Mouse (Mus musculus) Patski (cell line): ENCODE results near the gene Acot12. TPM values are rescaled to one million over a fixed set of nuclear protein-coding genes. Genes with fewer than 3 reads are reported as not detected.

ENCODE experiments used
- ATAC-seq: fragments of 100-300 bp; one replicate; pipeline ENCODE4 v1.8.0; 2021
- CTCF ChIA-PET: fragments of 350-600 bp; sonication (Branson Sonifier 250); formaldehyde crosslinking; loops from one replicate; lab custom pipeline; 2022; ENCODE audit warnings: inconsistent platforms; lab: Charles Lee
- POLR2A ChIA-PET: fragments of 350-600 bp; sonication (Branson Sonifier 250); formaldehyde crosslinking; loops from one replicate; lab custom pipeline; 2022; ENCODE audit warnings: antibody characterized with exemption, inconsistent platforms; lab: Charles Lee
- DNase-seq: peaks from one replicate; pipeline ENCODE4 v3.0.0-alpha.2; 2011; ENCODE audit warnings: low read depth, low spot score
- H3K27me3 ChIP-seq: fragments of 371-371 bp; one replicate; pipeline ENCODE4 v1.5.1; 2021
- CTCF ChIP-seq: fragments of 100-300 bp; IDR thresholded peaks from one replicate; pipeline ENCODE4 v1.5.1; 2021
- in situ Hi-C: fragments of 300-500 bp; cut with MboI; formaldehyde crosslinking; loops from 3 replicates; pipeline ENCODE4 v1.11.1; 2018; ENCODE audit warnings: low pct_unique_long_range_greater_than_20kb, mixed read lengths
- polyA plus RNA-seq: library from polyadenylated mRNA; unstranded; gene quantifications from one replicate; pipeline ENCODE4 v1.2.3, GENCODE M21; 2021

The Acot12 gene
- polyA plus RNA-seq, 1 experiment from 2014 or later: not detected

DNA sequence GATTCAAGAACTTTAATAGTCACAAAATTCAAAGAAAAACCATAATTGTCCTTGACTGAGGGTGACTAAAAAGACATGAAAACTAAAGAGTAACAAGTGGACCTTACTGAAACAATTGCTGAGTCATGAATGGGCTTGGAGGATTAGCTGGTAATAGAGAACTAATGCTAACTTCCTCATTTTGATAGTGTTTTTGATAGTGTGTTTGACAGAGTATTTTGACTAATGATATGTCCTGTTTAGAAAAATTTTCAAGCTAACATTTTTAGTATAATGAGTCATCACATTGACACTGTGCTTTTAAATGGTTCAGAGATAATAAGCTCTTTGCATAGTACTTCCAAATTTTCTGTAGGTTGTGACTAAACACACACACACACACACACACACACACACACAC, 13.4 kb upstream of the Acot12 start:
- ChIA-PET CTCF (interaction anchor here (1.1 to 1.5 kb wide), 2 partner anchors 8 to 10 kb away, joined by 4 to 6 read pairs; no protein-coding TSS in a partner anchor), POLR2A (no interaction called here)
- TF ChIP-seq CTCF: no peak
- no peak for ATAC-seq
- in situ Hi-C loops: no loop called here
- no peaks in the 10 kb centered on the region for H3K27me3 ChIP-seq
- no peak for DNase-seq

- H3K27me3 ChIP-seq: peaks cover 3% of the 10 kb centered on the region
- ChIA-PET CTCF (interaction anchor here (1.7 kb wide), 1 partner anchor 9 kb away, joined by 6 read pairs; no protein-coding TSS in a partner anchor), POLR2A (no interaction called here)
- ATAC-seq: no peak
- DNase-seq: no peak
- no peak for TF ChIP-seq CTCF
- in situ Hi-C loops: no loop called here
Observed at GRCm38 (mm10) chr13:91737191-91737590, 4.1 kb upstream of the Acot12 start.

DNA sequence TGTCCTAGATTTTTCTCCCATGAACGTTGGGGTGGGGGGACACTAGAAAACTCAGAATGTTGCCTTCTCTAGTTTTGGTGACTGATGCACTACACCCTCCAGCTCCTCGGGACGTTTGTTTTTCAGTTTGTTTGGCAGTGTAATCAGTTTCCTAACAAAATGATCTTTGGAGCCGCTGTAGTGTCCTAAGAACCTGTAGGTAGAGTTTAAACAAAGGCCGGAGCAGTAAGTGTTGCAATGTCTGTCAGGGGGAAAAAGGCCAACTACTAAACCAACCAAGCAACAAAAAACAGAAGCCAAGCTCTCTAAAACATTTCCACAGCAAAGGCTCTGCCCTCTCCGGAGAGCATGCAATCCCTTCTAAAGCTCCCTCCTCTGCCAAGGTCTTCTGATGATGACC, 461 bp upstream of the Acot12 start:
- no peak for TF ChIP-seq CTCF
- ChIA-PET CTCF (no interaction called here), POLR2A (no interaction called here)
- no peak for DNase-seq
- no peak for ATAC-seq
- in situ Hi-C loops: no loop called here
- peaks cover 3% of the 10 kb centered on the region for H3K27me3 ChIP-seq

- CTCF ChIA-PET: no interaction called here
- no peak for TF ChIP-seq CTCF
Observed at GRCm38 (mm10) chr13:91743180-91743579, 1.9 kb downstream of the Acot12 start.

DNA sequence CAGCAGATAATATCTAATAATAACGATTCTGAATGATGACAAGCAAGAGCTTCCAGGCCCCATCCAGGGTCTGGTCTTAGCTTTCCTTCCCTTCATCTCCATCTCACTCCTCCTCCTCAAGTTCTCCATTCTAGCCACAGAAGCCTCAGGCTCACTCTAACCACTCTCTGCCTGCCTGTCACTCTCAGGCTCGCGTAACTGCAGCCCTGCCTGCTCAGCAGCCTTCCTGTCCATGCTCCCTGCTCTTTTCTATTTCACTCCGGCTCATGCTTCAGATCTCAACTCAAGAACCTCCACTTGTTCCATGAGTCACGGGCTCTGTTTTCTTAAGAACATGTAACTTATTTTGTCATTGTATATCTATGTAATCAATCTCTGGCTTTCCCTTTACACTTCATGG, 5.2 kb downstream of the Acot12 start:
- no peak for ATAC-seq
- no peak for TF ChIP-seq CTCF
- ChIA-PET CTCF (no interaction called here), POLR2A (no interaction called here)
- DNase-seq: no peak
- H3K27me3 ChIP-seq: no peaks in the 10 kb centered on the region
- in situ Hi-C loops: no loop called here

More at GRCm38 (mm10) chr13:91743180-91743579, 1.9 kb downstream of the Acot12 start:
- ATAC-seq (no peak), DNase-seq (no peak)
- POLR2A ChIA-PET: no interaction called here
- in situ Hi-C loops: no loop called here
- H3K27me3 ChIP-seq: peaks cover 3% of the 10 kb centered on the region

GRCm38 (mm10) chr13:91748401-91748800, 7.1 kb downstream of the Acot12 start:
- ChIA-PET POLR2A (no interaction called here), CTCF (no interaction called here)
- DNase-seq (no peak), ATAC-seq (no peak)
- in situ Hi-C loops: no loop called here
- no peaks in the 10 kb centered on the region for H3K27me3 ChIP-seq
- no peak for TF ChIP-seq CTCF

- CTCF ChIA-PET: no interaction called here
- in situ Hi-C loops: no loop called here
Observed at GRCm38 (mm10) chr13:91749981-91750380, 8.7 kb downstream of the Acot12 start.

GRCm38 (mm10) chr13:91753724-91754123, 12.4 kb downstream of the Acot12 start:
- TF ChIP-seq CTCF: no peak
- H3K27me3 ChIP-seq: no peaks in the 10 kb centered on the region
- ChIA-PET CTCF (no interaction called here), POLR2A (no interaction called here)
- DNase-seq (no peak), ATAC-seq (no peak)
- in situ Hi-C loops: no loop called here

More at GRCm38 (mm10) chr13:91749981-91750380, 8.7 kb downstream of the Acot12 start:
- POLR2A ChIA-PET: no interaction called here
- DNase-seq (no peak), ATAC-seq (no peak)
- H3K27me3 ChIP-seq: no peaks in the 10 kb centered on the region
- no peak for TF ChIP-seq CTCF

DNA sequence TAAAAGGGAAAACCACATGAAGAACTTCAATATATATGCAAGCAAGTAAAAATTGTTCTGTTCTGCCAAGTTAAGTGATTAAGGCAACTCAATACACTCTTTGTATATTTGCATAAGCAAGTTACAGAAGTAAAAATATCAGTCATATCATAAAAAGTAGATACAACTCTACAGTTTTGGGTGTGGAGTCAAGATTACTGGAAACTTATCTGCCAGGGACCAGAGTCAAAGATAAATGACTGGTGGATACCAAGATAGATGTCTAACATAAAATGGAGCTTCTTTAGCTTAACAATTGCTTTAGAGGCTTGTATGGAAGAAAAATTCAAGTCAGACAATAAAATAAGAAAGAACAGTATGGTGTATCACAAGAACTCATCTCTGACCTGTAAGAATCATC, 13.4 kb downstream of the Acot12 start:
- H3K27me3 ChIP-seq: no peaks in the 10 kb centered on the region
- ChIA-PET CTCF (no interaction called here), POLR2A (no interaction called here)
- DNase-seq (no peak), ATAC-seq (no peak)
- in situ Hi-C loops: no loop called here
- TF ChIP-seq CTCF: no peak

DNA sequence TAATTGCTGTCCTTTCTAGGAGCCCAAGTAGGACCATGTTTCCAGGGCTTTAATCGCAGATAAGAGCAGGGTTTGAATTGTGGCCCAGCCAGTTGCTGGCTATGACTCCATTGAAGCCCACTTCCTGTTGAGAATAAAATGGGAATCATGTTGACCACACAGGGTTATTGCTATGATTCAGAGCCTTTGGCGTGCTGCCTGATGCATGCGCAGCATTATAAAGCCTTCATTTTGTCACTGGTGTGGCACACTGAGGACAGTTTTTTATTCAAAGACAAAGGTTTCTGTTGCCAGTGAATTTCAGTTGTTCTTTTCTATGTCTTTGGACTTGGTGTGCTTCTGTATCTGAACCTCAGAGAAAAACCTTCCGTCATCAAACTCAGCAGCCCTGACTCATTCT, 14.9 kb downstream of the Acot12 start:
- no peak for TF ChIP-seq CTCF
- ATAC-seq (peak; percentile 71), DNase-seq (no peak)
- POLR2A ChIA-PET: no interaction called here
- H3K27me3 ChIP-seq: no peaks in the 10 kb centered on the region
- CTCF ChIA-PET: no interaction called here
- in situ Hi-C loops: no loop called here

- ATAC-seq (no peak), DNase-seq (no peak)
- no peaks in the 10 kb centered on the region for H3K27me3 ChIP-seq
- ChIA-PET POLR2A (interaction anchor here (0.6 kb wide), 1 partner anchor 41 kb away, joined by 5 read pairs; no protein-coding TSS in a partner anchor), CTCF (no interaction called here)
- TF ChIP-seq CTCF: no peak
- in situ Hi-C loops: no loop called here
Observed at GRCm38 (mm10) chr13:91758316-91759048, 17.2 kb downstream of the Acot12 start.
